21 mouse cellular contexts compared by ENCODE assay signal in the genomic region with DNA sequence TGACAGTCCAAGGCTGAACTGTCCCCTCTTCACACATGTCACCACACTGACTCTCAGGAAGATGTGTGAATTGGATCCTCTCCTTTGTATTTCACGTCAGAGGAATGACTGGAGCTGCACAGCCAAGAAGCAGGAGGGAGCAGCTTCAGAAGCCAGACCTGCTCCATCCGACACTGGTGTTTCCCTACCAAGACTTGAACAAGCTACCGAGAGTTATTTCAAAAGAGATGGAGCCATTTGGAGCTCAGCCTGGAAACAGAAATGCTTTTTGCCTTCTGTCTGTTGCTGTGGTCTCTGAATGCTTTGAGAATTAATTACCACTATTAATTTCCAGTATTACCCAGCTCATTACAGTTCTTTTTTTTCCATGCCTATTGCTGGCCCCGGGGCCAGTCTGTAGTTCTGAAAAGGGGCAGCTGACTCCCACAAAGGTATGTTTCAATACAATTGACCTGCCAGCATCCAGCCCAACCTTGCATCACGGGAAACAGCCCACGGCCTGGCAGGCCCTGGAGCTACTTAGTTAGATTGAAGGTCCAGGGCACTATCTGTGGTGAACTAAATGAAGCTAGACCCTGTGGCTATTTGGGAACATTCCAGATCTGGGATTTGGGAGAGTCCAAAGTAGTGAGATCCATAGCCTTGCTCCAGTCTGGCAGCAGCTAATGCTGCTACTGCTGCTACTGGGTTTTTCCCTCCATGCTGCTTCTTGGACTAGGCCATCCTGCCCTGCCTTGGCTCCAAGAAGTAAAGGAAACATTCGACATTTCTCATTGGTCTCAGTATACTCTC.
A peak's percentile ranks its signal among the peaks of the same experiment; 100 is the strongest.
DNase-seq lines count a peak whose midpoint lies in the region; ATAC-seq and TF ChIP-seq lines count a peak whose summit lies in the region.
"Had no signal": no experiment of that assay in that cellular context is flagged by ENCODE, and none has a peak within 500 bp of the region (broad histone marks: within the 10 kb centered on the region; RNA-seq: fewer than 3 reads in every experiment).

No protein-coding gene starts in this region.

- H3K4me1 ChIP-seq in forebrain, postnatal 0 days (ENCODE audit: insufficient read depth) = no peaks in the 10 kb centered on the region
- H3K4me1 ChIP-seq in forebrain, embryonic 10.5 days = 0 out of 2 replicates have a peak, but pooled peaks cover under 1% of the 10 kb centered on the region
- H3K4me1 ChIP-seq in hindbrain, postnatal 0 days (ENCODE audit: insufficient read depth, low read length) = no peaks in the 10 kb centered on the region
- H3K4me1 ChIP-seq in hindbrain, embryonic 14.5 days (replicated peaks; ENCODE audit: control insufficient read depth, insufficient read depth, low read length) = no peaks in the 10 kb centered on the region
- H3K4me1 ChIP-seq: embryonic facial prominence, embryonic 12.5 days; heart, embryonic 12.5 days; hindbrain, embryonic 12.5 days had no signal

- WGBS in forebrain, postnatal 0 days = 50% methylated on average over 7 of the region's 7 CpGs
- 84% methylated on average over 7 of the region's 7 CpGs for WGBS in forebrain, embryonic 10.5 days
- 58% methylated on average over 7 of the region's 7 CpGs for WGBS in hindbrain, postnatal 0 days
- 80% methylated on average over 7 of the region's 7 CpGs for WGBS in hindbrain, embryonic 14.5 days

- no peaks in the 10 kb centered on the region for H3K9me3 ChIP-seq in forebrain, postnatal 0 days (ENCODE audit: low read length)
- H3K9me3 ChIP-seq in forebrain, embryonic 10.5 days = no peaks in the 10 kb centered on the region
- no peaks in the 10 kb centered on the region for H3K9me3 ChIP-seq in hindbrain, postnatal 0 days (ENCODE audit: low read length)
- no peaks in the 10 kb centered on the region for H3K9me3 ChIP-seq in hindbrain, embryonic 14.5 days (ENCODE audit: control insufficient read depth, low read length)
- H3K9me3 ChIP-seq: embryonic facial prominence, embryonic 12.5 days; forebrain, embryonic 15.5 days; heart, embryonic 12.5 days; hindbrain, embryonic 12.5 days had no signal

- H3K27me3 ChIP-seq in forebrain, postnatal 0 days (ENCODE audit: insufficient read depth, low read length) = no peaks in the 10 kb centered on the region
- H3K27me3 ChIP-seq in forebrain, embryonic 10.5 days (ENCODE audit: poor library complexity, severe bottlenecking) = no peaks in the 10 kb centered on the region
- no peaks in the 10 kb centered on the region for H3K27me3 ChIP-seq in hindbrain, postnatal 0 days (ENCODE audit: insufficient read depth, low read length)
- no peaks in the 10 kb centered on the region for H3K27me3 ChIP-seq in hindbrain, embryonic 14.5 days (ENCODE audit: control insufficient read depth, insufficient read depth, low read length)
- H3K27me3 ChIP-seq: embryonic facial prominence, embryonic 12.5 days; forebrain, embryonic 15.5 days; hindbrain, embryonic 12.5 days had no signal

- DNase-seq in cerebellum, postnatal 10 days = peak; percentile 70 to 71
- no peak for DNase-seq in cerebellum, adult 8-10 months
- no peak for DNase-seq in forebrain, postnatal 0 days
- DNase-seq in forebrain, embryonic 10.5 days (ENCODE audit: extremely low spot score, low spot score) = no peak
- peak; percentile 48 for DNase-seq in hindbrain, postnatal 0 days (ENCODE audit: low spot score)
- DNase-seq in hindbrain, embryonic 14.5 days (ENCODE audit: low spot score) = no peak
- no peak for DNase-seq in ovary, adult 18-20 months (ENCODE audit: low spot score)
- DNase-seq: adrenal gland, postnatal 10 days; B cell, adult 2 months; cerebellum, adult 18-20 months; cerebellum, postnatal 25 days; gastrocnemius, postnatal 14 days; heart, postnatal 36 days; kidney, adult 11 months; kidney, adult 9 months had no signal

- no peak overlapping the region for H3K27ac ChIP-seq in forebrain, postnatal 0 days (ENCODE audit: low read depth, low read length)
- no peak overlapping the region for H3K27ac ChIP-seq in forebrain, embryonic 10.5 days
- H3K27ac ChIP-seq in hindbrain, postnatal 0 days = no peak overlapping the region
- H3K27ac ChIP-seq in hindbrain, embryonic 14.5 days = no peak overlapping the region
- H3K27ac ChIP-seq: embryonic facial prominence, embryonic 12.5 days; forebrain, embryonic 15.5 days; hindbrain, embryonic 12.5 days had no signal

- H3K4me2 ChIP-seq in forebrain, postnatal 0 days (ENCODE audit: low read depth) = no peak overlapping the region
- H3K4me2 ChIP-seq in hindbrain, postnatal 0 days (ENCODE audit: low read depth, low read length) = no peak overlapping the region
- no peak overlapping the region for H3K4me2 ChIP-seq in hindbrain, embryonic 14.5 days (replicated peaks)
- H3K4me2 ChIP-seq: embryonic facial prominence, embryonic 12.5 days; forebrain, embryonic 15.5 days; heart, embryonic 12.5 days; hindbrain, embryonic 12.5 days had no signal

- H3K36me3 ChIP-seq in forebrain, postnatal 0 days (ENCODE audit: insufficient read depth) = no peaks in the 10 kb centered on the region
- no peaks in the 10 kb centered on the region for H3K36me3 ChIP-seq in forebrain, embryonic 10.5 days (replicated peaks)
- H3K36me3 ChIP-seq in hindbrain, postnatal 0 days (ENCODE audit: insufficient read depth, low read length) = no peaks in the 10 kb centered on the region
- no peaks in the 10 kb centered on the region for H3K36me3 ChIP-seq in hindbrain, embryonic 14.5 days (replicated peaks; ENCODE audit: control insufficient read depth, insufficient read depth)
- H3K36me3 ChIP-seq: embryonic facial prominence, embryonic 12.5 days; forebrain, embryonic 15.5 days; G1E; heart, embryonic 12.5 days; hindbrain, embryonic 12.5 days had no signal

- no peak overlapping the region for H3K4me3 ChIP-seq in forebrain, postnatal 0 days (ENCODE audit: low read depth, low read length)
- no peak overlapping the region for H3K4me3 ChIP-seq in forebrain, embryonic 10.5 days
- no peak overlapping the region for H3K4me3 ChIP-seq in hindbrain, postnatal 0 days (ENCODE audit: low read length)
- H3K4me3 ChIP-seq in hindbrain, embryonic 14.5 days (replicated peaks; ENCODE audit: low read length) = no peak overlapping the region
- H3K4me3 ChIP-seq: embryonic facial prominence, embryonic 12.5 days; forebrain, embryonic 15.5 days; heart, embryonic 12.5 days; hindbrain, embryonic 12.5 days had no signal

- TF ChIP-seq CTCF in forebrain, postnatal 0 days (IDR thresholded peaks at IDR 0.05; ENCODE audit: low read depth) = no peak
- TF ChIP-seq CTCF in hindbrain, postnatal 0 days (IDR thresholded peaks at IDR 0.05; ENCODE audit: low read depth) = no peak

- ATAC-seq in forebrain, postnatal 0 days = peak; percentile 27
- no peak for ATAC-seq in hindbrain, postnatal 0 days
- no peak for ATAC-seq in hindbrain, embryonic 14.5 days (ENCODE audit: low FRiP score)
- ATAC-seq: CD4-positive, CD25-positive, alpha-beta regulatory T cell, adult 4 months; forebrain, embryonic 15.5 days had no signal

- H3K9ac ChIP-seq in forebrain, postnatal 0 days = no peak overlapping the region
- no peak overlapping the region for H3K9ac ChIP-seq in hindbrain, postnatal 0 days (replicated peaks; ENCODE audit: low read length)
- H3K9ac ChIP-seq in hindbrain, embryonic 14.5 days = no peak overlapping the region
- H3K9ac ChIP-seq: embryonic facial prominence, embryonic 12.5 days; forebrain, embryonic 15.5 days; heart, embryonic 12.5 days; hindbrain, embryonic 12.5 days had no signal

Comparison
In these comparisons a context has a peak if more than half of its experiments do, and no peak if none do; other contexts are left out.
1. DNase-seq: peak in cerebellum, postnatal 10 days (2 of 2) and hindbrain, postnatal 0 days (single experiment); none in cerebellum, adult 8-10 months (single experiment), forebrain, postnatal 0 days (single experiment), forebrain, embryonic 10.5 days (single experiment), hindbrain, embryonic 14.5 days (single experiment) and ovary, adult 18-20 months (single experiment).